In genomic region chr16:32796676-32797425, GRCm38 (mm10) we compare ENCODE assay signal across 32 mouse cellular contexts. TPM values are rescaled to one million over a fixed set of nuclear protein-coding genes. Genes with fewer than 3 reads are reported as not detected.
A peak's percentile ranks its signal among the peaks of the same experiment; 100 is the strongest.
DNase-seq lines count a peak whose midpoint lies in the region; ATAC-seq and TF ChIP-seq lines count a peak whose summit lies in the region.
"Had no signal": no experiment of that assay in that cellular context is flagged by ENCODE, and none has a peak within 500 bp of the region (broad histone marks: within the 10 kb centered on the region; RNA-seq: fewer than 3 reads in every experiment).

No protein-coding gene starts in this region.

- TF ChIP-seq EP300 in MEL (IDR thresholded peaks at IDR 0.05; ENCODE audit: low read depth in 1 of 2, low read length in 2 of 2), result peak; percentile 9 to 10; a peak in 1 of 4 replicates

- TF ChIP-seq CTCF in left cerebral cortex, adult 2 months (IDR thresholded peaks at IDR 0.05), result no peak
- no peak for TF ChIP-seq CTCF in MEL (IDR thresholded peaks at IDR 0.05 in 2 of 3, conservative IDR thresholded peaks at IDR 0.05 in 1 of 3; ENCODE audit: control insufficient read depth in 1 of 3, insufficient read depth in 1 of 3, low read depth in 2 of 3, low read length in 3 of 3, poor library complexity in 1 of 3, severe bottlenecking in 1 of 3)

- H3K9ac ChIP-seq in hindbrain, embryonic 16.5 days (ENCODE audit: low read depth, low read length), result no peak overlapping the region
- no peak overlapping the region for H3K9ac ChIP-seq in MEL (ENCODE audit: control insufficient read depth, low read depth, low read length, poor library complexity, severe bottlenecking)
- H3K9ac ChIP-seq: heart, embryonic 12.5 days; hindbrain, embryonic 13.5 days; limb, embryonic 12.5 days; liver, postnatal 0 days; midbrain, embryonic 13.5 days had no signal

- H3K36me3 ChIP-seq in hindbrain, embryonic 10.5 days, result no peaks in the 10 kb centered on the region
- no peaks in the 10 kb centered on the region for H3K36me3 ChIP-seq in hindbrain, embryonic 16.5 days (ENCODE audit: control insufficient read depth, insufficient read depth, low read length)
- no peaks in the 10 kb centered on the region; a peak in 1 of 4 replicates for H3K36me3 ChIP-seq in MEL (ENCODE audit: control insufficient read depth in 1 of 2, insufficient read depth in 2 of 2, low read length in 2 of 2)
- H3K36me3 ChIP-seq: heart, embryonic 12.5 days; hindbrain, embryonic 13.5 days; limb, embryonic 12.5 days; midbrain, embryonic 13.5 days had no signal

- no peak for TF ChIP-seq POLR2A in MEL (IDR thresholded peaks at IDR 0.05; ENCODE audit: control insufficient read depth in 1 of 2, insufficient read depth in 1 of 2, low read depth in 1 of 2, low read length in 2 of 2, poor library complexity in 1 of 2)

- no peak for DNase-seq in hindbrain, embryonic 10.5 days (ENCODE audit: low spot score)
- DNase-seq in left cerebral cortex, postnatal 4 days, result peak; percentile 19
- no peak for DNase-seq in left cerebral cortex, adult 2 months (ENCODE audit: extremely low spot score in 1 of 2, low spot score in 2 of 2)
- DNase-seq in MEL (ENCODE audit: low read depth, low spot score) (peak; percentile 55), MN1 (ENCODE audit: low spot score) (peak; percentile 11)
- no peak for DNase-seq in heart, postnatal 14 days
- DNase-seq: adrenal gland, postnatal 25 days; cerebellum, adult 8-10 months; gastrocnemius, postnatal 25 days; heart, adult 18-20 months; heart, postnatal 10 days; liver, postnatal 0 days; lung, postnatal 36 days had no signal

- intact Hi-C loops in left cerebral cortex, postnatal 4 days (cut with DNase I), result no loop called here
- intact Hi-C loops in left cerebral cortex, adult 2 months (cut with DNase I), result no loop called here
- intact Hi-C loops in heart, postnatal 14 days (cut with DNase I), result no loop called here

- WGBS in hindbrain, embryonic 10.5 days, result 77% methylated on average over 14 of the region's 14 CpGs
- WGBS in hindbrain, embryonic 16.5 days, result 63% methylated on average over 14 of the region's 14 CpGs

- H3K27me3 ChIP-seq in hindbrain, embryonic 10.5 days (ENCODE audit: insufficient read depth, poor library complexity, severe bottlenecking), result no peaks in the 10 kb centered on the region
- H3K27me3 ChIP-seq in hindbrain, embryonic 16.5 days (replicated peaks; ENCODE audit: control insufficient read depth, insufficient read depth, low read length), result no peaks in the 10 kb centered on the region
- peaks cover 0 to 2% of the 10 kb centered on the region in 2 experiments; a peak in 1 of 4 replicates for H3K27me3 ChIP-seq in MEL (ENCODE audit: control insufficient read depth in 1 of 2, insufficient read depth in 2 of 2, low read length in 2 of 2)
- H3K27me3 ChIP-seq: heart, embryonic 12.5 days; hindbrain, embryonic 13.5 days; limb, embryonic 12.5 days; midbrain, embryonic 13.5 days had no signal

- H3K4me3 ChIP-seq in hindbrain, embryonic 10.5 days, result no peak overlapping the region
- H3K4me3 ChIP-seq in hindbrain, embryonic 16.5 days (ENCODE audit: low read length), result no peak overlapping the region
- H3K4me3 ChIP-seq in left cerebral cortex, adult 2 months, result no peak overlapping the region
- no peak overlapping the region for H3K4me3 ChIP-seq in MEL (ENCODE audit: control insufficient read depth in 1 of 2, insufficient read depth in 1 of 2, low read depth in 2 of 2, low read length in 2 of 2)
- H3K4me3 ChIP-seq: heart, embryonic 12.5 days; hindbrain, embryonic 13.5 days; limb, embryonic 12.5 days; megakaryocyte, embryonic 14.5 days; midbrain, embryonic 13.5 days had no signal

- no peak overlapping the region for H3K4me2 ChIP-seq in hindbrain, embryonic 16.5 days (ENCODE audit: low read length)
- H3K4me2 ChIP-seq: heart, embryonic 12.5 days; hindbrain, embryonic 13.5 days; limb, embryonic 12.5 days; liver, embryonic 11.5 days; midbrain, embryonic 13.5 days had no signal

- no peaks in the 10 kb centered on the region for H3K79me2 ChIP-seq in MEL (ENCODE audit: control insufficient read depth, insufficient read depth, low read length, poor library complexity)

- no peak for ATAC-seq in hindbrain, embryonic 16.5 days
- ATAC-seq: forebrain, embryonic 14.5 days; liver, postnatal 0 days; midbrain, embryonic 13.5 days had no signal

- no peaks in the 10 kb centered on the region for H3K9me3 ChIP-seq in hindbrain, embryonic 10.5 days
- H3K9me3 ChIP-seq in hindbrain, embryonic 16.5 days (ENCODE audit: control insufficient read depth, low read length), result no peaks in the 10 kb centered on the region
- H3K9me3 ChIP-seq in MEL (replicated peaks; ENCODE audit: insufficient read depth, low read length), result no peaks in the 10 kb centered on the region
- H3K9me3 ChIP-seq: hindbrain, embryonic 13.5 days; limb, embryonic 12.5 days; midbrain, embryonic 13.5 days had no signal

- H3K4me1 ChIP-seq in hindbrain, embryonic 10.5 days (replicated peaks), result peaks cover 7% of the 10 kb centered on the region; the same call in 1 of the 2 replicates
- H3K4me1 ChIP-seq in hindbrain, embryonic 16.5 days (ENCODE audit: control insufficient read depth, insufficient read depth, low read depth, low read length), result no peaks in the 10 kb centered on the region
- H3K4me1 ChIP-seq in MEL (ENCODE audit: control insufficient read depth in 1 of 2, insufficient read depth in 2 of 2, low read length in 2 of 2), result no peaks in the 10 kb centered on the region
- H3K4me1 ChIP-seq: midbrain, embryonic 13.5 days had no signal

- no peak for TF ChIP-seq RAD21 in MEL (IDR thresholded peaks at IDR 0.05; ENCODE audit: low read depth, low read length)

- peak overlapping the region; percentile 56; the same call in 1 of the 2 replicates for H3K27ac ChIP-seq in hindbrain, embryonic 10.5 days
- H3K27ac ChIP-seq in hindbrain, embryonic 16.5 days (ENCODE audit: low read depth, low read length), result no peak overlapping the region
- H3K27ac ChIP-seq in left cerebral cortex, adult 2 months, result no peak overlapping the region
- H3K27ac ChIP-seq in MEL (ENCODE audit: control insufficient read depth, low read depth, low read length), result no peak overlapping the region
- H3K27ac ChIP-seq: hindbrain, embryonic 13.5 days; limb, embryonic 12.5 days; midbrain, embryonic 13.5 days had no signal

TF ChIP-seq in MEL, 35 proteins besides CTCF, POLR2A, EP300 and RAD21:
- TF ChIP-seq JUND (IDR thresholded peaks at IDR 0.05; ENCODE audit: low read depth, low read length) (no peak), UBTF (IDR thresholded peaks at IDR 0.05; ENCODE audit: borderline replicate concordance, insufficient read depth, low read depth, low read length) (no peak), CHD1 (IDR thresholded peaks at IDR 0.05; ENCODE audit: low read depth, low read length) (no peak), GATA1 (IDR thresholded peaks at IDR 0.05; ENCODE audit: low read depth, low read length) (0 out of 2 replicates have a peak, but pooled peaks have one; percentile 23), ELF1 (IDR thresholded peaks at IDR 0.05; ENCODE audit: low read depth, low read length) (no peak), ETS1 (IDR thresholded peaks at IDR 0.05; ENCODE audit: low read depth, low read length) (no peak), RCOR1 (IDR thresholded peaks at IDR 0.05; ENCODE audit: low read depth, low read length) (peak; percentile 65; the same call in 1 of the 2 replicates)

RNA-seq across cellular contexts. Expression of gene Muc20, which starts 0.4 kb away (rescaled TPM):
- polyA plus RNA-seq in hindbrain, embryonic 10.5 days (2016; fragmentation: Nextera tagmentation; extraction: Ambion mirVana), result 0.09 TPM in 1 of 2 replicates, not detected in the other
- not detected in 2 replicates for polyA plus RNA-seq in hindbrain, embryonic 16.5 days (2015; fragmentation: Nextera tagmentation; extraction: Ambion mirVana)
- total RNA-seq in left cerebral cortex, postnatal 4 days (2021), result not detected
- total RNA-seq in left cerebral cortex, adult 2 months (2021), result not detected
- not detected in 2 replicates for total RNA-seq in MEL (2012; rRNA removed)
- not detected for polyA plus RNA-seq in MEL (2012; ENCODE audit: insufficient read depth in 1 of 2, insufficient read length in 2 of 2, low read depth in 1 of 2, low replicate concordance in 2 of 2, missing spikeins in 1 of 2)
- total RNA-seq in heart, postnatal 14 days (2021), result under 1 TPM; 0.15 to 0.26 TPM
- total RNA-seq: common myeloid progenitor, adult 5-6 weeks; layer of hippocampus, adult 18-20 months; layer of hippocampus, postnatal 25 days; left cerebral cortex, postnatal 10 days; monocyte, adult 5-6 weeks had no signal
- polyA plus RNA-seq: C2C12; embryonic facial prominence, embryonic 11.5 days; forebrain, embryonic 14.5 days; hindbrain, embryonic 13.5 days; limb, embryonic 12.5 days; liver, embryonic 11.5 days; liver, postnatal 0 days; midbrain, embryonic 13.5 days; neural tube, embryonic 14.5 days had no signal

RNA-seq across cellular contexts. Expression of gene Smbd1, which starts 13.4 kb away (rescaled TPM):
- not detected in 2 replicates for polyA plus RNA-seq in hindbrain, embryonic 10.5 days (2016; fragmentation: Nextera tagmentation; extraction: Ambion mirVana)
- not detected in 2 replicates for polyA plus RNA-seq in hindbrain, embryonic 16.5 days (2015; fragmentation: Nextera tagmentation; extraction: Ambion mirVana)
- total RNA-seq in left cerebral cortex, postnatal 4 days (2021), result not detected
- total RNA-seq in left cerebral cortex, adult 2 months (2021), result not detected
- total RNA-seq in MEL (2012; rRNA removed), result not detected in 2 replicates
- not detected for polyA plus RNA-seq in MEL (2012; ENCODE audit: insufficient read depth in 1 of 2, insufficient read length in 2 of 2, low read depth in 1 of 2, low replicate concordance in 2 of 2, missing spikeins in 1 of 2)
- total RNA-seq in heart, postnatal 14 days (2021), result not detected
- total RNA-seq: adrenal gland, postnatal 25 days; common myeloid progenitor, adult 5-6 weeks; gastrocnemius, postnatal 25 days; heart, adult 18-20 months; heart, postnatal 10 days; layer of hippocampus, adult 18-20 months; layer of hippocampus, postnatal 25 days; left cerebral cortex, postnatal 10 days; monocyte, adult 5-6 weeks had no signal
- polyA plus RNA-seq: brain, embryonic 14.5 days; C2C12; embryonic facial prominence, embryonic 11.5 days; forebrain, embryonic 14.5 days; heart, embryonic 12.5 days; hindbrain, embryonic 13.5 days; intestine, embryonic 14.5 days; limb, embryonic 12.5 days; liver, embryonic 11.5 days; liver, postnatal 0 days; midbrain, embryonic 13.5 days; neural tube, embryonic 14.5 days; urinary bladder, adult 2 months had no signal

Comparison
In these comparisons a context has a peak if more than half of its experiments do, and no peak if none do; other contexts are left out.
1. DNase-seq: peak in left cerebral cortex, postnatal 4 days (single experiment), MEL (single experiment) and MN1 (single experiment); none in hindbrain, embryonic 10.5 days (single experiment), left cerebral cortex, adult 2 months (0 of 2) and heart, postnatal 14 days (0 of 2).